Mouse (Mus musculus) limb, embryonic 14.5 days (tissue): ENCODE results near the gene Acta2. TPM values are rescaled to one million over a fixed set of nuclear protein-coding genes. Genes with fewer than 3 reads are reported as not detected.

Source experiments
- ATAC-seq: fragments of 200-750 bp; cut with Nextera tagmentation; 2 replicates; pipeline ENCODE4 v1.8.0; 2017; ENCODE audit warnings: low read depth, moderate number of reproducible peaks, moderate TSS enrichment; ENCODE audit not compliant: low FRiP score
- DNase-seq: peaks from one replicate; pipeline ENCODE4 v3.0.0-alpha.2; 2015; ENCODE audit warnings: low spot score
- H3K27ac ChIP-seq: fragments of 300-500 bp; sonication (generic); replicated peaks from 2 replicates; pipeline ENCODE4 v1.5.1; 2014; ENCODE audit warnings: low read depth, mild to moderate bottlenecking, low read length, moderate library complexity, mixed read lengths
- H3K27me3 ChIP-seq: fragments of 300-500 bp; sonication (generic); 2 replicates; pipeline ENCODE4 v1.6.1; 2014; ENCODE audit warnings: low read length, mixed read lengths; ENCODE audit not compliant: control insufficient read depth, insufficient read depth
- H3K36me3 ChIP-seq: fragments of 300-500 bp; sonication (generic); 2 replicates; pipeline ENCODE4 v1.6.1; 2014; ENCODE audit warnings: mild to moderate bottlenecking, low read length, moderate library complexity, mixed read lengths; ENCODE audit not compliant: control insufficient read depth, insufficient read depth
- H3K4me1 ChIP-seq: fragments of 300-500 bp; sonication (generic); 2 replicates; pipeline ENCODE4 v1.6.1; 2014; ENCODE audit warnings: antibody characterized with exemption, low read length, mixed read lengths; ENCODE audit not compliant: control insufficient read depth, insufficient read depth
- H3K4me2 ChIP-seq: fragments of 300-500 bp; sonication (generic); replicated peaks from 2 replicates; pipeline ENCODE4 v1.6.1; 2014; ENCODE audit warnings: low read depth, mild to moderate bottlenecking, low read length, moderate library complexity; ENCODE audit not compliant: severe bottlenecking
- H3K4me3 ChIP-seq: fragments of 300-500 bp; sonication (generic); replicated peaks from 2 replicates; pipeline ENCODE4 v1.5.1; 2014; ENCODE audit warnings: low read length
- H3K9ac ChIP-seq: fragments of 300-500 bp; sonication (generic); 2 replicates; pipeline ENCODE4 v1.6.1; 2014; ENCODE audit warnings: mild to moderate bottlenecking, low read depth, low read length, moderate library complexity; ENCODE audit not compliant: severe bottlenecking
- H3K9me3 ChIP-seq: fragments of 300-500 bp; sonication (generic); 2 replicates; pipeline ENCODE4 v1.6.1; 2016; ENCODE audit warnings: low read length; ENCODE audit not compliant: control insufficient read depth
- POLR2A ChIP-seq: fragments of 200-500 bp; IDR thresholded peaks from 2 replicates; pipeline ENCODE4 v1.8.0; 2012; ENCODE audit warnings: inconsistent platforms, mild to moderate bottlenecking, moderate library complexity, borderline replicate concordance; ENCODE audit not compliant: insufficient read depth, insufficient read length; ENCODE audit errors: extremely low read depth
- WGBS: fragments of 180-500 bp; shearing (Covaris S2); extraction: QIAGEN DNeasy Blood & Tissue Kit; methylation state at CpG from one replicate; pipeline ENCODE4 v1.1.7; 2014; 5-methylcytosine and 5-hydroxymethylcytosine counted together
- polyA plus RNA-seq, 2 experiments: library from polyadenylated mRNA; depleted of rRNA in 1 of 2; stranded (reverse) in 1 of 2; unstranded in 1 of 2; fragments of >200 nt; fragmentation: Nextera tagmentation in 1 of 2; extraction: Ambion mirVana in 1 of 2; gene quantifications; 2 replicates each; pipeline versions ENCODE4 v1.2.1 to v1.2.3; 2012 to 2014

Acta2 gene
- polyA plus RNA-seq, 2 experiments: 290 to 313 TPM

DNA sequence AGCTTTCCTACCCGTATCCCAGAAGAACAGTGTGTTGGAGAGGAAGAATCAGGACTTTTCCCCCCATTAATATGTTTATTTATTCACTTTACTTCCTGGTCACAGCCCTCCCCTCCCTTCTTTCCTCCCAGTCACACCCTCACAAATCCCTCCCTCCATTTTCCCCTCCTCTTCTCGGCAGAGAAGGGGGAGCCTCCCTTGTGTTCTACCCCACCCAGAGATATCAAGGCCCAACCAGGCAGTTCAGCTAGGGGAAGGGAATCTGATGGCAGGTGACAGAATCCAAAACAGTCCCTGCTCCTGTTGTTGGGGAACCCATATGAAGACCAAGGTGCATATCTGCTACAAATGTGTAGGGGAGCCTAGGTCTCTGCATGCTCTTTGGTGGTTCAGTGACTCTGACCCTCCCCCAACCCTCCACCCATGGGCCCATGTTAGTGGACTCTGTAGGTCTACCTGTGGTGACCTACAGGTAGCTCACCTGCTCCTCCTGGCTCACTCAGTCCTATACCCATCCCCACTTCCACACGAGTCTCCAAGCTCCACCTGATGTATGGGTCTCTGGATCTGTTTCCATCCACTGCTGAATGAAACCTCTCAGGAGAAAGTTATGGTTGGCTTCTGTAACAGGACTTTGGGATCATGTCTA is 34.5 kb downstream of the Acta2 start:
- peaks cover 4% of the 10 kb centered on the region; the same call in 1 of the 2 replicates for H3K4me1 ChIP-seq
- no peak overlapping the region for H3K4me3 ChIP-seq
- H3K9ac ChIP-seq: no peak overlapping the region
- no peak for TF ChIP-seq POLR2A
- no peaks in the 10 kb centered on the region for H3K9me3 ChIP-seq
- H3K27ac ChIP-seq: no peak overlapping the region
- no peaks in the 10 kb centered on the region for H3K27me3 ChIP-seq
- no peak overlapping the region for H3K4me2 ChIP-seq
- WGBS: 78% methylated on average over 3 of the region's 3 CpGs
- ATAC-seq: no peak
- H3K36me3 ChIP-seq: peaks cover 3% of the 10 kb centered on the region; the same call in 1 of the 2 replicates
- no peak for DNase-seq

GRCm38 (mm10) chr19:34219260-34219968 is 36.0 kb downstream of the Acta2 start:
- Histone ChIP-seq H3K9ac (no peak overlapping the region), H3K4me3 (no peak overlapping the region), H3K4me1 (peaks cover 4% of the 10 kb centered on the region; the same call in 1 of the 2 replicates), H3K27ac (no peak overlapping the region), H3K36me3 (peaks cover 3% of the 10 kb centered on the region; the same call in 1 of the 2 replicates), H3K9me3 (no peaks in the 10 kb centered on the region), H3K4me2 (no peak overlapping the region), H3K27me3 (no peaks in the 10 kb centered on the region)
- ATAC-seq (no peak), DNase-seq (no peak)
- 80% methylated on average over 5 of the region's 5 CpGs for WGBS
- TF ChIP-seq POLR2A: no peak

- Histone ChIP-seq H3K4me1 (peaks cover 4% of the 10 kb centered on the region; the same call in 1 of the 2 replicates), H3K27me3 (no peaks in the 10 kb centered on the region), H3K36me3 (peaks cover 3% of the 10 kb centered on the region; the same call in 1 of the 2 replicates), H3K4me2 (no peak overlapping the region), H3K27ac (no peak overlapping the region), H3K9me3 (no peaks in the 10 kb centered on the region), H3K9ac (no peak overlapping the region), H3K4me3 (no peak overlapping the region)
- no peak for DNase-seq
- no peak for ATAC-seq
- no peak for TF ChIP-seq POLR2A
- 74% methylated on average over 3 of the region's 3 CpGs for WGBS
Measured at GRCm38 (mm10) chr19:34217761-34218160, 37.6 kb downstream of the Acta2 start.

GRCm38 (mm10) chr19:34216956-34217355 is 38.4 kb downstream of the Acta2 start:
- Histone ChIP-seq H3K9ac (no peak overlapping the region), H3K9me3 (no peaks in the 10 kb centered on the region), H3K36me3 (peaks cover 3% of the 10 kb centered on the region; the same call in 1 of the 2 replicates), H3K27me3 (no peaks in the 10 kb centered on the region), H3K27ac (no peak overlapping the region), H3K4me1 (peaks cover 4% of the 10 kb centered on the region; the same call in 1 of the 2 replicates), H3K4me3 (no peak overlapping the region), H3K4me2 (no peak overlapping the region)
- ATAC-seq (no peak), DNase-seq (no peak)
- TF ChIP-seq POLR2A: no peak
- 59% methylated on average over 5 of the region's 5 CpGs for WGBS

- no peaks in the 10 kb centered on the region for H3K9me3 ChIP-seq
- no peak for DNase-seq
- H3K4me3 ChIP-seq: no peak overlapping the region
- H3K36me3 ChIP-seq: no peaks in the 10 kb centered on the region
- no peak overlapping the region for H3K27ac ChIP-seq
- no peak overlapping the region for H3K4me2 ChIP-seq
- H3K27me3 ChIP-seq: no peaks in the 10 kb centered on the region
- no peak overlapping the region for H3K9ac ChIP-seq
- peaks cover 4% of the 10 kb centered on the region; the same call in 1 of the 2 replicates for H3K4me1 ChIP-seq
- no peak for ATAC-seq
- TF ChIP-seq POLR2A: no peak
- 60% methylated on average over 4 of the region's 4 CpGs for WGBS
Measured at GRCm38 (mm10) chr19:34214136-34214535, 41.3 kb downstream of the Acta2 start.
